ENCODE assay signal across 8 mouse cellular contexts in the genomic region with DNA sequence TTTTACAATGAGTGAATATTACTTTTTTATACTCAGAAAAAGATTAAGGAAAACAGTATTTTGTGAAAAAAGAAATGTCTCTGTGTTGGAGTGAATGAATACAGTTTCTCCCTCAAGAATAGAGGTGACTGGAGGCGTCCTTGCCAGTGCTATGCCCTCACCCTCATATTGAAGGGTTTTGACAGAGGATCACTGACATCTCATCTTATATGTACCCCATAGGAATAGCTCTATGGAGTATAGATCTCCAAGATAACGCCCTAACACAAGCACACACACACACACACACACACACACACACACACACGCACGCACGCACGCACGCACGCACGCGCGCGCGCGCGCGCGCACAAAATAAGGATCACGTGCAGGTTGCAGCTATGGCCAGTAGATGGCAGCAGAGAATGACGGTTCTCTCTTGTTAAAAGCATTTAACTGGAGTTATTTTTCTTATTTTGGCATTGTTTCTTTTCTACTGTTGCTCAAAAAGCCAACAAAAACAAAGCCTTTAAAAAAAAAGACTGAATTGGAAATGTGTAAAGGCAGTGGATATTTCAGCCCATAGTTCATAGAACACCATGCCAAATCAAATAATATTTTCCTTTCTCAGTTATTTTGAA. TPM values are rescaled to one million over a fixed set of nuclear protein-coding genes. Genes with fewer than 3 reads are reported as not detected.
DNase-seq lines count a peak whose midpoint lies in the region; ATAC-seq and TF ChIP-seq lines count a peak whose summit lies in the region.

No protein-coding gene starts in this region.

- H3K9me3 ChIP-seq in ES-E14 (ENCODE audit: control insufficient read depth, insufficient read depth, low read depth, low read length) = no peaks in the 10 kb centered on the region
- H3K9me3 ChIP-seq in forebrain, embryonic 10.5 days = no peaks in the 10 kb centered on the region
- no peaks in the 10 kb centered on the region for H3K9me3 ChIP-seq in lung, embryonic 14.5 days (ENCODE audit: low read depth, low read length)

- ATAC-seq in lung, embryonic 14.5 days (ENCODE audit: insufficient read depth) = no peak
- ATAC-seq in activated CD4-positive, CD25-positive, alpha-beta regulatory T cell, adult 4 months = no peak

- intact Hi-C loops in heart, postnatal 10 days (cut with DNase I) = loop anchor here (2.0 to 5.0 kb wide), 2 partner anchors 292 to 400 kb away; no protein-coding TSS in a partner anchor

- no peaks in the 10 kb centered on the region for H3K4me1 ChIP-seq in ES-E14 (ENCODE audit: control insufficient read depth in 2 of 2, insufficient read depth in 2 of 2, low read length in 2 of 2, poor library complexity in 1 of 2)
- no peaks in the 10 kb centered on the region for H3K4me1 ChIP-seq in forebrain, embryonic 10.5 days
- H3K4me1 ChIP-seq in lung, embryonic 14.5 days (ENCODE audit: insufficient read depth) = no peaks in the 10 kb centered on the region

- no peak overlapping the region for H3K9ac ChIP-seq in ES-E14 (ENCODE audit: insufficient read depth, low read depth, low read length, poor library complexity, severe bottlenecking)
- H3K9ac ChIP-seq in lung, embryonic 14.5 days = no peak overlapping the region

- DNase-seq in ES-E14 (ENCODE audit: low read depth, low spot score) = peak; percentile 13
- peak; percentile 82 for DNase-seq in brain, embryonic 14.5 days (ENCODE audit: low read depth)
- DNase-seq in forebrain, embryonic 10.5 days (ENCODE audit: extremely low spot score, low spot score) = peak; percentile 46
- DNase-seq in heart, postnatal 10 days = peak; percentile 40 to 80
- peak; percentile 81 for DNase-seq in layer of hippocampus, adult 11-12 months (ENCODE audit: low spot score)
- peak; percentile 82 for DNase-seq in lung, embryonic 14.5 days
- DNase-seq in retina, adult 2 months (ENCODE audit: low read depth, low spot score) = peak; percentile 60

- TF ChIP-seq POLR2A in brain, embryonic 14.5 days (IDR thresholded peaks at IDR 0.05; ENCODE audit: borderline replicate concordance, extremely low read depth, insufficient read depth, insufficient read length, poor library complexity, severe bottlenecking) = no peak

- no peak overlapping the region for H3K4me3 ChIP-seq in ES-E14 (ENCODE audit: insufficient read depth in 1 of 2, low read depth in 1 of 2, low read length in 2 of 2, poor library complexity in 1 of 2, severe bottlenecking in 1 of 2)
- H3K4me3 ChIP-seq in forebrain, embryonic 10.5 days = peak overlapping the region; percentile 33; the same call in 1 of the 2 replicates
- H3K4me3 ChIP-seq in lung, embryonic 14.5 days (ENCODE audit: low read depth, low read length) = peak overlapping the region; percentile 21; the same call in 1 of the 2 replicates

- peak overlapping the region; percentile 54 for H3K4me2 ChIP-seq in lung, embryonic 14.5 days

- H3K27me3 ChIP-seq in forebrain, embryonic 10.5 days (ENCODE audit: poor library complexity, severe bottlenecking) = no peaks in the 10 kb centered on the region
- H3K27me3 ChIP-seq in lung, embryonic 14.5 days (ENCODE audit: insufficient read depth, low read length) = 0 out of 2 replicates have a peak, but pooled peaks cover under 1% of the 10 kb centered on the region

- H3K27ac ChIP-seq in ES-E14 (ENCODE audit: insufficient read depth, low read depth, low read length, poor library complexity, severe bottlenecking) = no peak overlapping the region
- no peak overlapping the region for H3K27ac ChIP-seq in forebrain, embryonic 10.5 days
- no peak overlapping the region for H3K27ac ChIP-seq in lung, embryonic 14.5 days (ENCODE audit: low read depth)

- 26% methylated on average over 19 of the region's 19 CpGs for WGBS in forebrain, embryonic 10.5 days
- WGBS in lung, embryonic 14.5 days = 7% methylated on average over 19 of the region's 19 CpGs

- H3K36me3 ChIP-seq in ES-E14 (ENCODE audit: control insufficient read depth, insufficient read depth, low read length, poor library complexity, severe bottlenecking) = no peaks in the 10 kb centered on the region
- no peaks in the 10 kb centered on the region for H3K36me3 ChIP-seq in forebrain, embryonic 10.5 days (replicated peaks)
- H3K36me3 ChIP-seq in lung, embryonic 14.5 days (ENCODE audit: insufficient read depth) = no peaks in the 10 kb centered on the region

- in situ Hi-C loops in ES-E14 (cut with MboI; ENCODE audit: low sequenced_read_pairs in 2 of 2, unreplicated experiment in 2 of 2) = loop anchor here (25.0 kb wide), 1 partner anchor 427 kb away; no protein-coding TSS in a partner anchor

- TF ChIP-seq CTCF in brain, embryonic 14.5 days (IDR thresholded peaks at IDR 0.05; ENCODE audit: borderline replicate concordance, extremely low read depth, insufficient read depth, insufficient read length) = peak; percentile 62; the same call in 1 of the 2 replicates
- TF ChIP-seq CTCF in lung, embryonic 14.5 days (IDR thresholded peaks at IDR 0.05; ENCODE audit: low read depth) = peak; percentile 71

TF ChIP-seq in ES-E14, 5 proteins besides CTCF, POLR2A, EP300 and RAD21:
- TF ChIP-seq ZNF384 (IDR thresholded peaks at IDR 0.05; ENCODE audit: low read depth, low read length) = no peak

RNA-seq across cellular contexts. Expression of a gene that starts 49.5 kb away (rescaled TPM):
- total RNA-seq in ES-E14 (2012; rRNA removed) = 0.95 and 1.7 TPM in 2 replicates
- polyA plus RNA-seq in brain, embryonic 14.5 days (2012; rRNA removed) = 5.3 and 6.8 TPM in 2 replicates
- 4.7 and 5.3 TPM in 2 replicates for polyA plus RNA-seq in forebrain, embryonic 10.5 days (2016; fragmentation: Nextera tagmentation; extraction: Ambion mirVana)
- 10 to 100 TPM; 28.2 to 30.5 TPM for total RNA-seq in heart, postnatal 10 days (2021)
- 15.7 and 16.2 TPM in 2 replicates for polyA plus RNA-seq in lung, embryonic 14.5 days (2014; fragmentation: Nextera tagmentation; extraction: Ambion mirVana)
- polyA plus RNA-seq in activated CD4-positive, CD25-positive, alpha-beta regulatory T cell, adult 4 months (2017; shearing (Covaris generic)) = under 1 TPM; 0.21 to 0.57 TPM

Comparison
In these comparisons a context has a peak if more than half of its experiments do, and no peak if none do; other contexts are left out.
1. DNase-seq: peak in every context shown above with its lines; median percentile 82 in brain, embryonic 14.5 days; 82 in lung, embryonic 14.5 days; 81 in layer of hippocampus, adult 11-12 months; 60 in heart, postnatal 10 days; 60 in retina, adult 2 months; 46 in forebrain, embryonic 10.5 days; 13 in ES-E14.
2. H3K4me3 ChIP-seq: peak in forebrain, embryonic 10.5 days (single experiment) and lung, embryonic 14.5 days (single experiment); none in ES-E14 (0 of 2).